Mouse (Mus musculus): ENCODE results near the gene Mdga1.

DNA sequence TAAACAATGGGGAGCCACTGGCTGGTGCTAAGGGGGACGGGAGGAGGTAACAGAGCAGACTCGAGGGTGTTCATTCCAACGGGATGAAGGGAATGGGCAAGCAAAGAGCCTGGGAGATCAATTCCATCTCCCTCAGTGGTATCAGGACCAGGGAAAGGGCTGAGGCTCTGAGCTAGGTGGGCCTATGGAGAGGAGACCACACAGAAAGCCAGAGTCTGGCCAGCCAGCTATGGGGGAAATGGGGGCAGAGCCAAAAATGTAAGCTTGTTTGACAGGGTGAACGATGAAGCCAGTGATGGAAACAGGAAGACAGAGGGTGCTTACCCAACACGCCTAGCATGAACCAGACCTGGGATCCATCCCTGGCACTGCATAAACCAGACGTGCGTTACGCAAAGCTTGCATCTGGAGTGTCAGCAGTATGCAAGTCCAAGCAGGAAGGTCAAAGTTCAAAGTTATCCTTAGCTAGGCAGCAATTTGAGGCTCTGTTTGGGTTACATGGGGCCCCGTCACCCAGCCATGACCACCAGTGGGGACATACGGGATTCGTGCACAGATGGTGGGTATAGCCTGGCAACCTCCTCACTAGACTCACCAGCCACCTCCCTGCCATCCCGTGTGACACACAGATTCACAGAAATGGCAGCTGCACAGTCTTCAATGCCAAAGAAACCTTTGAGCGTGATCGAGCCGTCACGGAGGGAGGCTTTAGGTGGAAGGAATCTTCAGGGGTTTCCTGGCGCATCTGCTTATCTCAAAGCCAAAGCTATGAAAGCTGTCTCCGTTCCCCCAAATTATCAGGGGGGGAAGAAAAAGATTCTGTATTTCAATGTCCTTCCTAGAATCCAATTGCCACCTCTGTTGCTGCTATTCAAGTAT, 113.9 kb downstream of the Mdga1 start:
- TF ChIP-seq TAL1 (IDR thresholded peaks at IDR 0.05; ENCODE audit: low read length) (no peak), GATA1 (IDR thresholded peaks at IDR 0.05; ENCODE audit: low read length) (no peak)

Measured in erythroblast, embryonic 14.5 days (primary cell).